Mouse (Mus musculus): Measurements from ENCODE around the gene Mcrs1. TPM values are rescaled to one million over a fixed set of nuclear protein-coding genes. Genes with fewer than 3 reads are reported as not detected.
"Not testable (repeated sequence)": the region's sequence is repeated elsewhere in the genome, so short reads cannot be mapped to it uniquely, and the experiment has no call there.

The Mcrs1 gene
- polyA plus RNA-seq, 1 experiment from 2014 or later: 213 TPM

GRCm38 (mm10) chr15:99246736-99247135, 5.0 kb downstream of the Mcrs1 start:
- 91% methylated on average over 6 of the region's 6 CpGs for WGBS
- not testable (repeated sequence) for H3K4me2 ChIP-seq; ATAC-seq (replicated peaks); H3K27ac ChIP-seq; H3K9ac ChIP-seq; H3K27me3 ChIP-seq (replicated peaks); H3K4me3 ChIP-seq; H3K9me3 ChIP-seq
- Histone ChIP-seq H3K4me1 (peaks cover 12% of the 10 kb centered on the region), H3K36me3 (replicated peaks) (peaks cover 43% of the 10 kb centered on the region)

DNA sequence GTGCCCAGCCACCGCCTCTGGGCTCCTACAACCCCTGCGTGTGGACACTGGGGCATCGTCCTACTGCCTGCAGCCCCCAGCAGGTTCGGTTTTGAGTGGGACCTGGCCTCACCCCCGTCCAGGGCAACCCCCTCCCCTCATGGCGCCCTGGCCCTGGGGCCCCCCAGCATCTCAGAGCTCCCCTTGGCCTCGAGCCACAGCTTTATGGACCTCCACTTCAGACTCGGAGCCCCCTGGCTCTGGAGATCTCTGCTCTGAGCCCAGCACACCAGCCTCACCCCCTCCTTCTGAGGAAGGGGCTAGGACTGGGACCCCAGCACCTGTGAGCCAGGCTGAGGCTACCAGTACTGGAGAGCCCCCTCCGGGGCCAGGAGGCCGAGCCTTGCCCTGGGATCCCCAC, 9.7 kb downstream of the Mcrs1 start:
- Histone ChIP-seq H3K4me3 (no peak overlapping the region), H3K4me2 (no peak overlapping the region), H3K9me3 (no peaks in the 10 kb centered on the region), H3K27ac (no peak overlapping the region), H3K9ac (no peak overlapping the region), H3K4me1 (no peaks in the 10 kb centered on the region), H3K36me3 (replicated peaks) (peaks cover 35% of the 10 kb centered on the region), H3K27me3 (replicated peaks) (no peaks in the 10 kb centered on the region)
- ATAC-seq (replicated peaks): no peak
- WGBS: 93% methylated on average over 10 of the region's 10 CpGs

DNA sequence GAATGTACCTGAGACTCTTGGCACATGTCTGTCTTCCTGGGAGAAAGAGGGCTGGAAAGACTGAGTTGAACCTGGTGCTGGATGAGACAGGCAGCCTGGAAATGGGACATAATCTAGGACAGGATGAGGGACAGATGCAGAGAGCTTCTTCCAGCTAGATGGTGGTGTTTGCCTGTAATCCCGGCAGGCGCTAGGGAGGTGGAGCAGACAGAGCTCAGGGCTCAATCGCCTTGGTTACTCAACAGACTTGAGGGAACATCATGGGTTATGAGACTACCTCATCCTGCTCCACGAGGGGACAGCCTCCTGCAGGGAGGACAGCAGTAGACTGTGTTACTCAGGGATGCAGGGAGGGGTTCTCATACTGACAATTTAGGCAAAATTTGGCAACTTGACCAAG, 10.5 kb downstream of the Mcrs1 start:
- WGBS: 73% methylated on average over 4 of the region's 4 CpGs
- H3K27ac ChIP-seq: no peak overlapping the region
- no peak for ATAC-seq (replicated peaks)
- H3K4me2 ChIP-seq: no peak overlapping the region
- no peak overlapping the region for H3K9ac ChIP-seq
- peaks cover 27% of the 10 kb centered on the region for H3K36me3 ChIP-seq (replicated peaks)
- no peaks in the 10 kb centered on the region for H3K4me1 ChIP-seq
- H3K9me3 ChIP-seq: no peaks in the 10 kb centered on the region
- H3K4me3 ChIP-seq: no peak overlapping the region
- H3K27me3 ChIP-seq (replicated peaks): no peaks in the 10 kb centered on the region

DNA sequence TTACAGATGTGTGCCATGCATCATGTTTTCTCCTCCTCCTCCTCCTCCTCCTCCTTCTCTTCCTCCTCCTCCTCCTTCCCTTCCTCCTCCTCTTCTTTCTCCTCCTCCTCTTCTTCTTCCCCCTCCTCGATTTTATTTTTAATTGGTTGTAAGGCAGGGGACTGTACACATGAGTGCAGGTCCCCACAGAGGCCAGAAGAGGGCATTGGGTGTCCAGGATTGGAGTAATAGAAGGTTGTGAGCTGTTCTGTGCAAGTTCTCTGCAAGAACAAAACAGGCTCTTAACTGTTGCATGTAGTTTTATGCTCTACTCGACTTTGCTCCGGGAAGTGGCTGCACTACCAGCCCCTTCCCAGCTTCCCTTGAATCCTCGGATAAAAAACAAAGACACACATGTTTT, 11.6 kb downstream of the Mcrs1 start:
- no peak overlapping the region for H3K9ac ChIP-seq
- no peak overlapping the region for H3K4me2 ChIP-seq
- no peak for ATAC-seq (replicated peaks)
- no peak overlapping the region for H3K27ac ChIP-seq
- H3K4me1 ChIP-seq: no peaks in the 10 kb centered on the region
- 82% methylated on average over 4 of the region's 4 CpGs for WGBS
- H3K36me3 ChIP-seq (replicated peaks): peaks cover 20% of the 10 kb centered on the region
- no peaks in the 10 kb centered on the region for H3K9me3 ChIP-seq
- no peak overlapping the region for H3K4me3 ChIP-seq
- no peaks in the 10 kb centered on the region for H3K27me3 ChIP-seq (replicated peaks)

- Histone ChIP-seq H3K4me1 (no peaks in the 10 kb centered on the region), H3K4me3 (no peak overlapping the region), H3K4me2 (no peak overlapping the region), H3K27ac (no peak overlapping the region), H3K36me3 (replicated peaks) (0 out of 2 replicates have a peak, but pooled peaks cover 8% of the 10 kb centered on the region), H3K27me3 (replicated peaks) (peaks cover 8% of the 10 kb centered on the region; the same call in 1 of the 2 replicates), H3K9ac (no peak overlapping the region), H3K9me3 (no peaks in the 10 kb centered on the region)
- 65% methylated on average over 11 of the region's 11 CpGs for WGBS
- no peak for ATAC-seq (replicated peaks)
These were observed 13.8 kb downstream of the Mcrs1 start for GRCm38 (mm10) chr15:99238006-99238405.

- WGBS: 57% methylated on average over 12 of the region's 12 CpGs
- no peak for ATAC-seq (replicated peaks)
- Histone ChIP-seq H3K4me2 (no peak overlapping the region), H3K27ac (no peak overlapping the region), H3K4me3 (no peak overlapping the region), H3K9me3 (no peaks in the 10 kb centered on the region), H3K4me1 (no peaks in the 10 kb centered on the region), H3K27me3 (replicated peaks) (peaks cover 21% of the 10 kb centered on the region), H3K36me3 (replicated peaks) (no peaks in the 10 kb centered on the region), H3K9ac (no peak overlapping the region)
These were observed 17.3 kb downstream of the Mcrs1 start for GRCm38 (mm10) chr15:99234326-99235010.

DNA sequence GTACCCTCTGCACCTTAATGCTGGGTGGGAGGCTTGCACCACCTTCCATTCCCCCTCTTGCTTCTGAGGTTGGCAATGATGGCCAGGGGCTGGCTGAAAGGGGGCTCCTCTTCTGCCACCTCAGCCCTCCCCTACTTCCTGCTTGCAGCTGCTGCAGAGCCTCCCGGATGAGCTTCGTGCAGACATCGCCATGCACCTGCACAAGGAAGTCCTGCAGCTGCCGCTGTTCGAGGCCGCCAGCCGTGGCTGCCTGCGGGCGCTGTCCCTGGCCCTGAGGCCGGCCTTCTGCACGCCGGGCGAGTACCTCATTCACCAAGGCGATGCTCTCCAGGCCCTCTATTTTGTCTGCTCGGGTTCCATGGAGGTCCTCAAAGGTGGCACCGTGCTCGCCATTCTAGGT, 18.0 kb downstream of the Mcrs1 start:
- no peak overlapping the region for H3K9ac ChIP-seq
- H3K27ac ChIP-seq: no peak overlapping the region
- no peak overlapping the region for H3K4me2 ChIP-seq
- no peaks in the 10 kb centered on the region for H3K4me1 ChIP-seq
- 64% methylated on average over 17 of the region's 17 CpGs for WGBS
- no peak for ATAC-seq (replicated peaks)
- no peaks in the 10 kb centered on the region for H3K36me3 ChIP-seq (replicated peaks)
- peaks cover 27% of the 10 kb centered on the region for H3K27me3 ChIP-seq (replicated peaks)
- no peaks in the 10 kb centered on the region for H3K9me3 ChIP-seq
- no peak overlapping the region for H3K4me3 ChIP-seq

DNA sequence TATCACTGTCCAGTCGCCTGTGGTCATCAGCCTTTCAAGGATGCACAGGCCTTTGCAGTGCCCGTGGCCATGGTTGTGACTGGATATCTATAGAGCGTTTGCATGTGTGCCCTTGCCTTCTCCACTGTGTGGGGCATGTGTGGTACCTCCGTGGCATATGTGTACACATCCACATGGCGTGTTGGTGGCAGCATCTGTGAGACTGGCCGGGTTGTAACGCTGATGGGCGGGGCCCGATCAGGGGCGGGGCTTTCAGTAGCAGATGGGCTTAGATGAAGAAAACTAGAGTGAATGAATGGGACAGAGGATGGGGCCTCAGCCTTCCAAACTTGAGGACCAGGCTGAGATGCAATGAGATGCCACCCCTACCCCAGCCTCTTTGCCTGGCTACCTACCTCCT, 19.8 kb downstream of the Mcrs1 start:
- no peak overlapping the region for H3K9ac ChIP-seq
- ATAC-seq (replicated peaks): no peak
- no peaks in the 10 kb centered on the region for H3K4me1 ChIP-seq
- no peaks in the 10 kb centered on the region for H3K9me3 ChIP-seq
- H3K4me3 ChIP-seq: no peak overlapping the region
- no peaks in the 10 kb centered on the region for H3K36me3 ChIP-seq (replicated peaks)
- H3K27ac ChIP-seq: no peak overlapping the region
- H3K27me3 ChIP-seq (replicated peaks): peaks cover 44% of the 10 kb centered on the region
- no peak overlapping the region for H3K4me2 ChIP-seq
- WGBS: 80% methylated on average over 10 of the region's 10 CpGs

GRCm38 (mm10) chr15:99226090-99226489, 25.7 kb downstream of the Mcrs1 start:
- Histone ChIP-seq H3K9me3 (no peaks in the 10 kb centered on the region), H3K9ac (no peak overlapping the region), H3K27me3 (replicated peaks) (peaks cover 84% of the 10 kb centered on the region), H3K4me2 (no peak overlapping the region), H3K36me3 (replicated peaks) (no peaks in the 10 kb centered on the region), H3K27ac (no peak overlapping the region), H3K4me1 (peaks cover 34% of the 10 kb centered on the region), H3K4me3 (no peak overlapping the region)
- 13% methylated on average over 14 of the region's 14 CpGs for WGBS
- ATAC-seq (replicated peaks): no peak

DNA sequence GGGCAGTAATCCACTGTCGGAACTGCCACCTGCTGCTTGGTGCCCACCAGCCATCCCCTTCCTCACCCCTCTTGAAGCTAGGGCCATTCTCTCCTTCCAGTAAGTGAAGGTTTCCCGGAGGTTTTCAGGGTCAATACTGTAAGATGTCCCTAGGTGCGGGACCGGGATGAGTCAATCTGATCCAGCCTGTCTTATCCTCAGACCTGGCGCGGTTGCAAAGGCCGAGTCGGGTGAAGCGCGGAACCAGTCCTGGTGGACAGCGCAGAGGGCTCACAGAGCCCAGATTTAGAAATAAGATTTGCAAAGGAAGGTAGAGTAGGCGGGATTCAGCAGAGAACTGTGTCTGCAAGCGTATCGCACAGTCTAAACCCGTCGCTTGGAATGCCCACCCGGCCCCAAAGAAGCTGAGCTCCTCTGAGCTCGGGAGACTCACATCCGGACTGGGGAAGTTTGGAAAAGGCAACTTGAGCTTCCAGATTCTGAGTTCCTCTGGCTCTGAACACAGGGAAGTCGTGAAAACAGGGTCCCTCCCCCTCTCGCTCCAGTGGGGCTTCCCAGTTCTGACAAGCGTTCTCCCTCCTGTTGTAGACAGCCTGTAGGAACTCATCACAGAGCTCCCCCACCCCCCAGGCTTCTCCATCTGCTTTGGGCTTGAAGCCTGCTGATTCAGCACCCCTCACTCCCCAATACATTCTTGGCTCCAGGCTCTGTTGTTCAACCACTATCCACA, 26.5 kb downstream of the Mcrs1 start:
- Histone ChIP-seq H3K4me2 (peak overlapping the region; percentile 52; the same call in 1 of the 2 replicates), H3K9ac (no peak overlapping the region), H3K36me3 (replicated peaks) (no peaks in the 10 kb centered on the region), H3K9me3 (no peaks in the 10 kb centered on the region), H3K27ac (no peak overlapping the region), H3K27me3 (replicated peaks) (peaks cover 89% of the 10 kb centered on the region), H3K4me1 (peaks cover 34% of the 10 kb centered on the region), H3K4me3 (peak overlapping the region; percentile 36)
- ATAC-seq (replicated peaks): no peak
- WGBS: under 1% methylated on average over 22 of the region's 22 CpGs

GRCm38 (mm10) chr15:99224208-99224911, 27.4 kb downstream of the Mcrs1 start, which contains the start of gene Kcnh3:
Gene Kcnh3 (plus strand): TSS chr15:99224861.
- Histone ChIP-seq H3K36me3 (replicated peaks) (no peaks in the 10 kb centered on the region), H3K4me3 (peak within 1 kb of the TSS; percentile 36), H3K27ac (no peak within 1 kb of the TSS), H3K27me3 (replicated peaks) (peaks cover 90% of the 10 kb centered on the region), H3K9ac (peak within 1 kb of the TSS; percentile 7; the same call in 1 of the 2 replicates), H3K9me3 (no peaks in the 10 kb centered on the region), H3K4me2 (peak within 1 kb of the TSS; percentile 52), H3K4me1 (peaks cover 34% of the 10 kb centered on the region)
- WGBS: under 1% methylated on average over 40 of the region's 66 CpGs
- ATAC-seq (replicated peaks): no peak; the same call in 1 of the 2 replicates

- Histone ChIP-seq H3K27ac (no peak overlapping the region), H3K4me1 (peaks cover 34% of the 10 kb centered on the region), H3K4me3 (peak overlapping the region; percentile 36), H3K4me2 (peak overlapping the region; percentile 52), H3K9ac (no peak overlapping the region), H3K36me3 (replicated peaks) (no peaks in the 10 kb centered on the region), H3K9me3 (no peaks in the 10 kb centered on the region), H3K27me3 (replicated peaks) (peaks cover 85% of the 10 kb centered on the region)
- no peak for ATAC-seq (replicated peaks)
- under 1% methylated on average over 43 of the region's 46 CpGs for WGBS
These were observed 28.1 kb downstream of the Mcrs1 start for GRCm38 (mm10) chr15:99223585-99224207.
